Mouse (Mus musculus) left cerebral cortex, adult 9 months (tissue): ENCODE results near the gene Catspere2.
"Not testable (repeated sequence)": the region's sequence is repeated elsewhere in the genome, so short reads cannot be mapped to it uniquely, and the experiment has no call there.

Experiments used
- DNase-seq, 2 experiments: peaks; one replicate each; pipeline ENCODE4 v3.0.0; 2022; ENCODE audit warnings: low spot score in 2 of 2

Gene Catspere2

GRCm38 (mm10) chr1:177983024-177983450, at the start of gene Catspere2:
Gene Catspere2 (plus strand): TSS chr1:177983423.
- DNase-seq, result peak; percentile 98 to 99

GRCm38 (mm10) chr1:177940422-177940977, 42.7 kb upstream of the Catspere2 start:
- peak in 1 of 2 experiments; percentile 22 for DNase-seq

GRCm38 (mm10) chr1:177981276-177981675, 1.9 kb upstream of the Catspere2 start:
- DNase-seq, result no peak

- not testable (repeated sequence) for DNase-seq
Observed at GRCm38 (mm10) chr1:177983582-177983981, 359 bp downstream of the Catspere2 start.

GRCm38 (mm10) chr1:177984206-177984605, 983 bp downstream of the Catspere2 start:
- no peak for DNase-seq

- DNase-seq, result not testable (repeated sequence)
Observed at GRCm38 (mm10) chr1:177987476-177987875, 4.3 kb downstream of the Catspere2 start.

- DNase-seq, result not testable (repeated sequence)
Observed at GRCm38 (mm10) chr1:178072798-178073197, 89.6 kb downstream of the Catspere2 start.

- DNase-seq, result not testable (repeated sequence)
Observed at GRCm38 (mm10) chr1:178097865-178098264, 114.6 kb downstream of the Catspere2 start.

GRCm38 (mm10) chr1:178108514-178108913, 125.3 kb downstream of the Catspere2 start:
- not testable (repeated sequence) for DNase-seq

GRCm38 (mm10) chr1:178122236-178122635, 139.0 kb downstream of the Catspere2 start:
- not testable (repeated sequence) for DNase-seq

- no peak for DNase-seq
Observed at GRCm38 (mm10) chr1:178134288-178134687, 151.1 kb downstream of the Catspere2 start.

GRCm38 (mm10) chr1:178146513-178146912, 163.3 kb downstream of the Catspere2 start:
- DNase-seq, result peak; percentile 30 to 70

- DNase-seq, result not testable (repeated sequence)
Observed at GRCm38 (mm10) chr1:178146915-178147314, 163.7 kb downstream of the Catspere2 start.

GRCm38 (mm10) chr1:178182251-178182650, 199.0 kb downstream of the Catspere2 start:
- DNase-seq, result no peak

GRCm38 (mm10) chr1:178185591-178185990, 202.4 kb downstream of the Catspere2 start:
- no peak for DNase-seq

- DNase-seq, result peak; percentile 98 to 99
Observed at GRCm38 (mm10) chr1:178187216-178187791, 204.1 kb downstream of the Catspere2 start, which contains the start of gene Desi2. Gene Desi2 (plus strand): TSS chr1:178187417.

GRCm38 (mm10) chr1:178187810-178188209, 204.6 kb downstream of the Catspere2 start:
- not testable (repeated sequence) for DNase-seq

GRCm38 (mm10) chr1:178188386-178188785, 205.2 kb downstream of the Catspere2 start:
- DNase-seq, result peak in 1 of 2 experiments; percentile 12

GRCm38 (mm10) chr1:178205701-178206325, 222.6 kb downstream of the Catspere2 start:
- DNase-seq, result no peak

GRCm38 (mm10) chr1:178207856-178208255, 224.6 kb downstream of the Catspere2 start:
- DNase-seq, result not testable (repeated sequence)

GRCm38 (mm10) chr1:178209966-178210365, 226.7 kb downstream of the Catspere2 start:
- DNase-seq, result no peak

GRCm38 (mm10) chr1:178217157-178217556, 233.9 kb downstream of the Catspere2 start:
- no peak for DNase-seq

GRCm38 (mm10) chr1:178218305-178218704, 235.1 kb downstream of the Catspere2 start:
- no peak for DNase-seq
